Mouse (Mus musculus) brain, embryonic 14.5 days (tissue): ENCODE measurements around the gene Zbtb11. TPM values are rescaled to one million over a fixed set of nuclear protein-coding genes. Genes with fewer than 3 reads are reported as not detected.

Experiments used
- DNase-seq: peaks from one replicate; pipeline ENCODE4 v3.0.0-alpha.2; 2011; ENCODE audit warnings: low read depth
- CTCF ChIP-seq: fragments of 200-500 bp; IDR thresholded peaks from 2 replicates; pipeline ENCODE4 v1.5.1; 2012; ENCODE audit warnings: inconsistent platforms, mild to moderate bottlenecking, moderate library complexity, borderline replicate concordance; ENCODE audit not compliant: insufficient read depth, insufficient read length; ENCODE audit errors: extremely low read depth
- POLR2A ChIP-seq: fragments of 200-500 bp; IDR thresholded peaks from 2 replicates; pipeline ENCODE4 v1.6.1; 2012; ENCODE audit warnings: mild to moderate bottlenecking, inconsistent platforms, borderline replicate concordance; ENCODE audit not compliant: poor library complexity, insufficient read depth, insufficient read length, severe bottlenecking; ENCODE audit errors: extremely low read depth
- polyA plus RNA-seq: library from polyadenylated mRNA; depleted of rRNA; stranded (reverse); fragments of >200 nt; gene quantifications from 2 replicates; pipeline ENCODE4 v1.2.3, GENCODE M21; 2012

The Zbtb11 gene
- polyA plus RNA-seq, 1 experiment, result 15.1 TPM

DNA sequence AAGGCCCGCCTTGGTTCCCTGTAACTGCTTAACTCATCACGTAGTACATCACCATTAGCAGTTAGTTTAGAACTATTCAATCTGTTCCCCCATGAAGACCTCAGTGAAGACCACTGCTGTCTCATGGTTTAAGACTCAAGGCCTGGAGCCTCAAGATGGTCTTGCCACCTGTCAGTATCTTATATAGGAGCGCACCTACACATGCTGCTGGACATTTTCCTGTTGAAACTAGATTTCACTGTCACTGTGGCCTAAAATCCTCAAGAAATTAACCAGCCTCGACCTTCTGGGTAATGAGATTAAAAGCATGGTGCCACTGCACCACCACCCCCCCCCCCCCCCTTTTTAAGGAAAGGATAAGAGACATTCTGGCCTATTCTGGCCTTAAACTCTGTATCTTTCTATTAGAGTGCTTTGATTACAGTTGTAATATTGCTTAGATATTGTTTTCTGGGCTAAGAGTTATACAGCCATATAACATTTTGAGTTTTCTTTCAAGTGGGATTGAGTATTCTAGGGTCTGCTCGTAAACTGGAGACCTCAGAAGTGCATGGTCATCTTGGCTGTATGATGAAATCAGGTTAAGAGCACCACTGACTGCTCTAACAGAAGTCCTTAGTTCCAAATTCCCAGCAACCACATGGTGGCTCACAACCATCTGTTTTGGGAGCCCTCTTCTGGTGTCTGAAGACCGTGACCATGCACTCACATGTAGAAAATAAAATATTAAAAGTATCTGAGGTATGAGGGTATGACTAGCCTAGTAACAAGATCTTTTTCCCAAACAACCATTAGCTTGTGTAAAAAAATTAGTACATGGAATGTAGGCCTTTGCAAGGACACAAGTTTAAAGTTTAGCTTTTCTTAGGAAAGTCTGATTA is 1.7 kb upstream of the Zbtb11 start:
- peak; percentile 4 for DNase-seq
- TF ChIP-seq CTCF, result no peak

DNA sequence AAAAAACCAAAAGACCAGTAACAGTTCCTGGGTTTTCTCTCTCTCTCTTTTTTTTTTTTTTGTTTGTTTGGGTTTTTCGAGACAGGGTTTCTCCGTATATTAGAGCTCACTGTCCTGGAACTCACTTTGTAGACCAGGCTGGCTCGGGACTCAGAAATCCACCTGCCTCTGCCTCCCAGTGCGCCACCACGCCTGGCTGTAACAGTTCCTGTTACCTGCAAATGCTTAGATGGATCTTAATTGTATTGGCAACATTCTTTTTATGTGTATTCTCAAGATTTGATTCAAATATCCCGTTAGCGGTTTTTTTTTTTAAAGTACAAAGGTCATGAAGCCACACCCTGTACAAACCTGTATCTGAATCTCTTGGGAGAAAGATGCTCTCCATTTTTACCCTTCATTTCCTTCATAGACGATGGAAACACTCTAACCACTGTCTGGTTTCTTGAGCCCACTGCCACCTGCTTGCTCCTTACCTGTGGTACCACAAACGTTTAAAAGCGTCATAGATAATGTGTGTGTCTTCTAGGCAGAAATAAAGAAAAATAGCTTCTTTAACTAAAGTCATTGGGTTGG is 969 bp upstream of the Zbtb11 start:
- TF ChIP-seq CTCF (no peak), POLR2A (no peak)
- DNase-seq, result no peak

DNA sequence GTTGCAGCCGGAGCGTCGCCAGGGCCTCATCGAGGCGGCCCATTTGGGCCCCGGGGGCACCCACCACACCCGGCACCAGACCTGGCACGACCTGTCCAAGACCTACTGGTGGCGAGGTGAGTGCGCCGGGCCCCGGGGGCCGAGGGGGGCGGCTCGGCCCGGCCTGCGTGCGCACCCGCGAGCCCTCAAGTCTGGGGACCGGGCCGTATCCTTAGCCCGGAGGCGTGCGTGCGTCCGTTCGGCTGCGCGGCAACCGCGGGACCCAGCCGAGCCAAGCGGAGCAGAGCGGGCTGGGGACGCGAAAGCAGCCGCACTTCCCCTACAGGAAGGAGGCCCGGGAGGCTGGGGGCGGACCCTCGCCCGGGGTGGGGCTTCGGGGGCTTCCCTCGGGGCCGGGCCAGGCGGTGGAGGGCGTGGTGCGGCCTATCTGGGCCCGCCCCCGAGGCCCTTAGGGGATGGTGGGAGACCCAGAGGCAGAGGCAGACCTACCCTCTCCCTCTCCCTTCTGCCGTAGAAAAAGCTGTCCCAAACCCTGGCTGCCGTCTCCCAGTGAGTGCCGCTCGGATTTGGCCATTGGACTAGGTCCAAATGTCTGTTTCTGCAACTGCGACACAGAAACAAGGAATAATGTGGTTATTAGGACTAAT is 696 bp downstream of the Zbtb11 start:
- TF ChIP-seq POLR2A (no peak), CTCF (no peak)
- DNase-seq, result peak; percentile 92

DNA sequence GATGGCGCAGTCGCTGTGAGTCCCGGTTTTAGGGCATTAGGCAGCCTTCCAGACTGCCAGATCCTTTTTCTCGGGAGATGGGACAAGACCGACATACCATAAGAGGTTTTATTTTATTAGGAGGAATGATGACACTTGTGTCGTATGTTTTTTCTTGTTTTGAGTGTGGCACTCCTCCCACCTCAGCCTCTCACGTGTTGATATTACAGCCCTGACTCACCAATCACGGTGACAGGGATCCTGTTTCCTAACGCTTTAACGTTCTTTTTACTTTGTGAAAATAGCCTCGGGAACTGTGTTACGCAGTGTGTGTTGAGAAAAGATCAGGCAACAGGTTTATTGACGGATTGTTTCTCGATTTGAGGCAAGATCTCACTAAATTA is 1.2 kb downstream of the Zbtb11 start:
- DNase-seq, result no peak
- TF ChIP-seq POLR2A (no peak), CTCF (no peak)

- no peak for DNase-seq
- TF ChIP-seq CTCF, result no peak
- no peak for TF ChIP-seq POLR2A
Measured at GRCm38 (mm10) chr16:55986001-55986400, 12.3 kb downstream of the Zbtb11 start.

GRCm38 (mm10) chr16:55990311-55990710 is 16.6 kb downstream of the Zbtb11 start:
- no peak for DNase-seq
- no peak for TF ChIP-seq POLR2A
- no peak for TF ChIP-seq CTCF

DNA sequence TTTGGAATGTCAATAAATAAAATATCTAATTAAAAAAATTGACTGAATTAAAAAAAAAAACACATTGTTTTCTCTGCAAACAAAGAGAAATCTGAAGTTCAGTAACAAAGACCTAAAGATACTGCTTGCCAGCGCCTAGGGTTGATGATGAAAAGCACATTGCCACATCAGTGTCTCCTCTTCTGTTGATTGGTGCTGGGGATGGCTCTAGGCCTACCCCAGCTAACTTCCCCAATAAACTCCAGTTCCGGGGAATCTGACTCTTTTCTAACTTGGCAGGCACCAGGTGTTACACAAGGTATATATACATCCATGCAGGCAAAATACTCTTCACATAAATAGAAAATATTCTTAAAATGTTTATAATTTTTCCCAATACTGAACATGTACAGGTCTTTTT is 20.6 kb downstream of the Zbtb11 start:
- no peak for DNase-seq
- TF ChIP-seq POLR2A (no peak), CTCF (no peak)

GRCm38 (mm10) chr16:56006798-56007197 is 33.1 kb downstream of the Zbtb11 start:
- TF ChIP-seq CTCF (no peak), POLR2A (no peak)
- DNase-seq, result no peak

DNA sequence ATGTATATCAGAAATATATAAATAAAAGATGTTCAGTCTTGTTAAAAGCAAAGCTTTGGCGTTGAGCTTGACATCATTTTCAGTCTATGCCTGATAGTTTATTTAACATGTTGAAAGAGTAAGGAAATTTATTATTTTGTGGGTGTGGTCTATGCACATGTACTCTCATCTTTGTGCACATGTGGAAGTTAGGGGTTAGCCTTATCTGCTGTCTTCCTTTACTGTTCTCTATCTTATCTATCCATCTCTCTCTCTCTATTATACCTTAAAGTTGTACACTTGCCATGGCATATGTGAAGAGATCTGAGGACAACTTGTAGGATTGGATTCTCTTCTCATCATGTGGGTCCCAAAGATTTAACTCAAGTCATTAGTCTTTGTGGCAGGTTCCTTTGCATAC is 35.2 kb downstream of the Zbtb11 start:
- DNase-seq, result no peak
- TF ChIP-seq POLR2A (no peak), CTCF (no peak)

DNA sequence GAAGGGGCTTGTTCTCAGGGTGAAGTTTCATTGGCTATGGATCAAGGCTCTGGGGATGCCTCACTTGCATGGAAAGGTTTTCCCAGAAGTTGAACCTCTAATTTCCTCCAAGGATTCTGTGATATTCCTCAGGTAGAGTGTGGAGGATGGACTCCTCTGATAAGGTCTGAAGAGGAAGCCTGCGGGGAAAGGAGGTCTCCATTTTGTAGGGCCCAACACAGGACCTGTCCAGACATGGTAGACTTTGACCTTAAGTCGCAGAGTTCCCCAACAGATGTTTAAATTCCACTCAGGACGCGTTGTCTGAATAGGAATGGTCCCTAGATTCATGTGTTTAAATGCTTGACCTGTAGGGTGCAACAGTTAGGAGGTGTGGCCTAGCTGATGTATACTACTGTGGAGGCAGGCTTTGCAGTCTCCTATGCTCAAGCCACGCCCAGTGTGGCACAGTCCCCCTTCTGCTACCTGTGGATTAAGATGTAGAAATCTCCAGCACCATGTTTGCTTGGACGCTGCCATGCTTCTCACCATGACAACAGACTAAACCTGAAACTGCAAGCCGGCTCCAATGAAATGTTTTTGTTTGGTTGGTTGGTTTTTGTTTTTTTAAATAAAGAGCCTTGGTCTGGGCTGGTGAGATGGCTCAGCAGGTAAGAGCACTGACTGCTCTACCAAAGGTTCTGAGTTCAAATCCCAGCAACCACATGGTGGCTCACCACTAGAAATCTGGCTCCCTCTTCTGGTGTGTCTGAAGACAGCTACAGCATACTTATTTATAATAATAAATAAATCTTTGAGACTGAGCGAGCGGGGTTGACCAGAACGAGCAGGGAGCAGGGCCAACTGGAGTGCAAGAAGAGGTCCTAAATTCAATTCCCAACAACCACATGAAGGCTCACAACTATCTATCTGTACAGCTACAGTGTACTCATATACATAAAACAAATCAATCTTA is 39.4 kb downstream of the Zbtb11 start:
- TF ChIP-seq CTCF, result no peak
- no peak for TF ChIP-seq POLR2A
- DNase-seq, result no peak

GRCm38 (mm10) chr16:56014076-56014475 is 40.4 kb downstream of the Zbtb11 start:
- TF ChIP-seq CTCF, result no peak
- no peak for TF ChIP-seq POLR2A
- DNase-seq, result no peak
